Mouse (Mus musculus) urinary bladder, adult 18-20 months (tissue): ENCODE results near the gene Fmnl1.

ENCODE experiments used
- DNase-seq, 2 experiments: peaks; one replicate each; pipeline ENCODE4 v3.0.0; 2022; ENCODE audit warnings: low spot score in 2 of 2, mixed read lengths in 2 of 2

Gene Fmnl1

DNA sequence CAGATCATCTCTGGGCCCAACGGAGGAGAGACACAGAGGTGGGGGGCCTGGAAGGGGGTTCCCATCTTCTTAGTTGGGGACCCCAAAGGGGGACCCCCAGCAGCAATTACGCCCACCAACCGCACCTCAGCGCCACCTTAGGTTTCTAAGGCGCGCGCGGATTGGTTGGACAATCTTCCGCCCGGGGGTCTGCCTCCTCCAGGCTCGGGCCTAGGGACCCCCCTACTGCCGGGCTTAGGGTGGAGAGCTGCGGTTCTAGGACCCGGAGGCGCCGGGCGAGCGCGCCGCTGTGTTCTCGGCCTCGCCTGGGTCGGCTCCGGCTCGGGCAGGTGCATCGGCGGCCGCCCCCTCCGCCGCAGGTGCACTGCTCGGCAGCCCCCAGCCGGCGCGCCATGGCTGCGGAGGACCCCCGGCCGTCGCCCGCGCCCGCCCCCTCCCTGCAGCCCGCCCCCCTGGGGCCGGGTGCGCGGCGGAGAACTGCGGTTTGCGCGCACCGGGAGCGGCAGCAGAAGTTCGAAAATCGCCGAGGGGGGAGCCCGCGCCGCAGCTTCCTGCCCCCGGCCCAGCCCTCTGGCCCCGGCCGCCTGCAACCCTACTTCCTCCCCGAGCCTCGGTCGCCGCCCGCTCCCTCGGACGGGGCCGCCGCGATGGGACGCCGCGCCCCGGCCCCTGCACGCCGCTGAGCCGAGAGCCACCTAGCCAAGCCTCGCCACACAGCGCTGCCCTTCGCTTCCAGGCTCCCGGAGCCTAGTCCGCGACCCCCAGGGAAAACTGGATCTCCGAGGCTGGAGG lies at the start of gene Fmnl1:
Fmnl1 (plus strand) TSS at position 614 of the 792 bp plus-strand sequence.
- no peak for DNase-seq

DNA sequence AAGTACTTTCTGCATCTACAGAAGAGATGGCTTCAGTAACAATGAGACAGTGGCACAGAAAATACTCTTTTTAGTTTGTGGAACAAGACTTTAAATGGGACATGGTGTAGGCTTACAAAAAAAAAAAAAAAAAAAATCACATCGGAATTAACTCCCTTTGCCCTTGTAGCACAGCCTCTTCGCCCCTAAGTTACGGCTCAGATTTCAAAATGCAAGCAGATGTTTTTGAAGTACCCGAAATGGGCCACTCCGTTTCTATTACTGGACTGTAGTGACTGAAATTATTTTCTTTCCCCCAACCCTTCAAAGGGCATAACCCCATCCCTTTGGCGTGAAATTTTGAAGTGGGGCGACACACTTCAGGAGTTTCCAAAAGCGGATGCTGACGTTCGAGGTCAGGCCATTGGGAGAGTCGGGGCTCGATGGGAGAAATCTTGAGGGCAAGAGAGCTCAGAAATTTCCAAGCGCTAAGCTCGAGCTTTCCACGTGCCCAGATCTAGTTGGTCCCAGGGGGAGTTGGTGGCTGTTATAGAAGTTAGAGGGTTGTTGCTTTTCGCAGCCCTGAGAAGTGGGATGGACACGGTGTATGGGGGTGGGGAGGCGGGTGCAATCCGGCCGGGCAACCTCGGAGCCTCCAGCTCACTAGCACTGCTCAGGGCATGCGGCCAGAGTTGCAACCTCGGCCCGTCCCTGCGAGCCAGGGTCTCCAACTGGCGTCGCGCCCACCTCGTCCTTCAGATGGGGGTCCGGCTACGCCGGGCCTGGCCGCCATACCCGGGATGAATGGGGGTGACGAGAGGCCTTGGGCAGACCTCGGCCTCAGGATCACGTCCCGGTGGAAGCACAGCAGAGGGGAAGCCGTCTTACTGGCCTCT lies 39.0 kb upstream of the Fmnl1 start, which contains the start of gene Hexim2:
Hexim2 (plus strand) TSS at position 729 of the 875 bp plus-strand sequence.
- DNase-seq = peak; percentile 45 to 72

DNA sequence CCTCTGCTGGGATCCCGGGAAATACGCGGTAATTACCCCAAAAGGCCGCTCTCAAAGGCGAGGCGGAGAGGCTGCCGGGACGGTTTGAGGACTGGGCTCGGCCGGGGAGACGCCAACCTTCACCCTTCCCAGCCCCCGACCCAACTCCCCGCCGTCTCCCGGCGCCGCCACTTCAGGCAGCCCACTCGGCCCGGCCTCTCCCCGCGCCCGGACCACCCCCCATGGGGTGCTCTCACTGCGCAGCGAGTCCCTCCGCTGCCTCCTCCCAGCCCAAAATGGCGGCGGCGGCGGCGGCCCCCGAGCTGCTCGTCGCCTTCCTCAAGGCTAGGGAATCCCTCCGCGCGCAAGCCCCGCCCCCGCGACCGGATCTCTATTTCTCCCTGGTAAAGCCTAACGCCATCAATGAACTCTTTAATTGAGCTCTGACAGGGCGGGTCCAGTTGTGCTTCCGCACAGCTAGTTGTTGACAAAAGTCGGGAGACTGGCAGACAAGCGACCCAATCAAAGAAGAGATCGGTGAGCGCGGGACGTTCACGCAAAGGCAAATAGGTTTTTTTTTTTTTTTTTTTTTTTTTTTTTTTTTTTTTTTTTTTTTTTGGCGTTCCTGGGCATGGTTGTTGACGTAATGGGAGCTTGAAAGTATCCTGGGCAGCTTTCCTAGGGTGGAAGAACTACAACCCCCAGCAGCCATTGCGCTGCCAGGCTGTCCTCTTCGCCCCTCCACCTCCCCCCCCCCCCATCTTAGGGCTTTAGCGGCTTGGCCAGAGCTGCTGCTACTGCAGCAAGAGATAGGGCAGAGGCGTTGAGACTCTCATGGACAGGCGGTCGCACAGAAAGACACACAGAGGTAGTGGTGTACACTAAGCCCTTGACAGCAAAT lies 38.1 kb upstream of the Fmnl1 start:
- DNase-seq = peak; percentile 99 to 100

DNA sequence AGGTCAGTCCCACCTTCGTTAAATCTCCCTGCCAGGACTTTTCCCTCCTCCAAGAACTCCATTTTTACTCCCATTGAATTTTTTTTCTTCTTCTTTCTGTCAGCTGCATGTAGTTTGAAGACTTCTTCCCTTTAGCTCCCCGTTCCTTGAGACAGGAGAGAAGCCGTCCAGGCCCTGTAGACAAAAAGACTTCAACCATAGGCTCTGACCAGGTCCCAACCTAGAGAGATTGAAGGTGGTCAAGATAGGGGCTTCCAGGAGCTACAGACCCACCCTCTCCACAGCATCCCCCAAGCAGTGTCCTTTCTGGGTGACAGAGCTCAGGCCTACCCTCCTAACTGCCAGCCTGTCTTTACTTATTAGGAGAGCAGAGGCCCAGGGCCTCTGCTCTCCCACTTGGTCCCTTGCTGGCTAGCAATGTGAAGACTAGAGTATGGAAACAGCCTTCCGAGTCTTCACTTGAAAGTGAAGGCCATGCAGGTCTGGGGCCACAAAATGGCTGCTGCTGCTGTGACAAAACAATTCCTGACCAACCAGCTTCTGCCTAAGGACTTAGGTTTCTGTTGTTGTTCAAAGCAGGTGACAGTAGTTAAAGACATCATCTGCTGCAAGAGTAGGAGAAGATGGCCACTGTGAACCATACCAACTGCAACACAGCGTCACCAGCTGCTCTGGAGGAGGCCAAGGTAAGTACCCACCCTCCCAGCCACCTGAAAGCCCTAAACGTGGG lies 37.3 kb upstream of the Fmnl1 start:
- no peak for DNase-seq

DNA sequence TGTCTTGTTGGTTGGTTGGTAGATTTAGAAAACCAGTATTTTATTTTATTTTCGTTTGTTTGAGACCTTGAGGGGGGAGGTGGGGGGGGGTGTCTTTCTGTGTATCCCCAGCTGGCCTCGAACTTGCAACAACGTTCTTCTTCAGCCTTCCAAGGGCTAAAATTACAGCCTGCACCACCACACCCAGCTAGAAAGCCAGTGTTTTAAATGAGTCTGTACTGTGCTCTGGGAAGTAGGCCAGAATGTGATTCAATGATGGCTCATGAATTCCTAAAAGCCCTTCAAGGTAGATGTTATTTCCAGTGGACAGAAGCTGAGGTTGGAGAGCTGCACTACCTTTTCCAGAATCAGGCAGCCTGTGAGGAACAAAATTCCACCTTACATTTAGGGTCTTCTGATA lies 36.7 kb upstream of the Fmnl1 start:
- DNase-seq = no peak

DNA sequence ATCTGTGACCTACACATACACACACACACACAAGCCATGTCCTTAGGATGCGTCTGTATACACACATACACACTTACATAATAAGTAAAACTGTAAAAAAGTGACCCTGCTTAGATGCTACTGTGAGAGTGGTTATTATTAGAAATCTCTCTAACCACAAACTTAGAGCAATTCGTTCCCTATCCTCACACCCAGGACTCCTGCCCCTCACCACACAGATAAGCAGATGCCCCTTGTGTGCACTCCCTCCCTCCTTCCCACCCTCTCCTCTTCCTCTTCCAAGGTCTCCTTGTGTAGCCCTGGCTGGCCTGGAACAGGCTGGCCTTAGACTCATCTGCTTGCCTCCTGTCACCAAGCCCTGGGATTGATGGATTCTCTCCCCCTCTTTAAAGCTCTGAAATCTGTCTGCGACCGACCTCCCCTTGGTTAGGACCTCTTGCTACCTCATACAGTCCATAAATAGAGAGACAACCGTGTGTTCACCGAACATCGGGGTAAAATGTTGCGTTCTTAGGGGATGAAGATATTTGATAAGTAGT lies 34.8 kb upstream of the Fmnl1 start:
- no peak for DNase-seq

DNA sequence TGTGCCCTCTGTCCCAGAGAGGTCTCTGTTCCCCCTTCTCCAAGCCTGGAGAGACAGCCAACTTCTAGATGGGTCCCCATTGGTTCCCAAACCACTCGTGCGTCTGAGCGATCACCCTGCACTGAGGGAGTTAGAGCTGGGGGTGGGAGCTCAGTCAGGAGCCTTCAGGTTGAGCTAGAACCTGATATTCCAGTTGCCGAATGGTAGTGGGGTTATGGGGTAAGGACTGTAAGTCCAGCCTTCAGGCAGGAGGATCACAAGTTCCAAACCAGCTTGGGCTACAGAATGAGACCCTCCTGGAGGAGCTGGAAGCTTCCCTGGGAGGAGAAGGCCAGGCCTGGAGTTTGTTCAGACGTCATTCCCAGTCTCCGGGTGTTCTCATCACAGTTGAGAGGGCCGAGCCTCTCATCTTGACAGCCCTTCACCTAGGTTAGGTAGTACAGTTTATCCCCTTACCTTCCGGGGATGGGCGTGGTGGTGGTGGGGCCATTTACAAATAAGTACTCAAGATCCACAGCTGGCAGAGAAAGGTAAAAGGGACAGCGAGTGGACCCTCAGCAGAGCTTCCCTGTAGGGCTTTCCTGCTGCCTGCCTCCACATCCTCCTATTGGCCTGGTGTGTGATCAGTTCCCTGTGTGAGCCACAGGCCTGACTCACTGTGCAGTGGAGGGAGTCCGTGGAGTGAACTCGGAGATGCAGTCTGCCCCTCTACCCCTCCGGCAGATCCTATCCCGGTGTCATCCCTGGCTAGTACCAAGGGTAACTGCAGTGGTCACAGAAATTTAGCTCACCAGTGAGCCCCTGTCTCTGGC lies 30.8 kb upstream of the Fmnl1 start:
- DNase-seq = no peak

DNA sequence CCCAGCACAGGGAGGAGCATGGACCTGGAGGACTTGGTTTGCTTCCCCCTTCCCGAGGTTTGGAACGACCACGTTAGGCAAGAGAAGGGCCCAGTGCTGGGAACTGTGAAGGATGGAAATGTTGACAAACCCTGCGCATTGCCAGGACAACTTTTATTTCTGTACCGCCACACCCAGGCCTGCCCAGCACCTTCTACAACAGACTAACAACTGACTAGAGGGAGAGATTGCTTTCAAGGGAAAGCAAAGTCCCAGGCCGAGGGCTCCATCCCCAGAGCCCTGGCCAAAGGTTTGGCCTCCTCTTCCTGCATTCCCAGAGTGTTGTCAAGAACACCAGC lies 30.2 kb upstream of the Fmnl1 start:
- peak in 1 of 2 experiments; percentile 14 for DNase-seq

DNA sequence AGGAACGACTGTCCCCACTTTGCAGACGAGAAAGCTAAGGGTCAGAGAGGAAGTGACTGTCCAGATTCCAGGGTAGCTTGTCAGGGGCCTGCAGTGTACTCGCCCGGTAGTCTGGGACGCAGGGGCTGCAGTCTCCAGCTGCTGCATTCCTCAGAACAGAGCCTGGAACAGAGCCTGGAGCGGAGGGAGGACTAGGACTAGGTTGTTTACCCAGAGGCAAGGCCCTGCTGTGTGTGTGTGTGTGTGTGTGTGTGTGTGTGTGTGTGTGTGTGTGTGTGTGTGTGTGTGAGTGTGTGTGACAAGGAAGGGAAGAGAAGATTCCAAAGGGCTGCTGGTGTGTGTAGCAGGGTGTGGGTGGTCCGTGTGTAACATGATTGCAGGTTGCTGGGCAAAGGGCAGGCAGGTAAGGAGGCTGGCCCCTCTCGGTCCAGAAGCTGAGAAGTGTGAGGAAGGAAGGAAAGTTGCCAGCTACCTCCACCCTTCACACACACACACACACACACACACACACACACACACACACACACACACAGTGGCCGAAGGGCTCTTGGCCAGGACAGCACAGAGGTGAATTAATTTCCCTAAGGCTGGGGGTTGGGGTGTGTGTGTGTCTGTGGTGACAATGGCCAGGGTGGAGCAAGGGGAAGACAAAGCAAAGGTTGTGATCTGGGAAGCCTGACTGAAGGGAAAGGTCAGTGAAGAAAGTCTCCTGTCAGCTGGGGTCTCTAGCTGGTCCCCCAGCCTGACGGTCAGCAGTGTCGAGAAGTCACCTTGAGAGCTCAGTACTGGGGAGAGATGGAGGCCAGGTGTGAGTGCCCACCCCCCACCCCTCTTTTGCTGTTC lies 29.6 kb upstream of the Fmnl1 start:
- peak; percentile 49 to 66 for DNase-seq

DNA sequence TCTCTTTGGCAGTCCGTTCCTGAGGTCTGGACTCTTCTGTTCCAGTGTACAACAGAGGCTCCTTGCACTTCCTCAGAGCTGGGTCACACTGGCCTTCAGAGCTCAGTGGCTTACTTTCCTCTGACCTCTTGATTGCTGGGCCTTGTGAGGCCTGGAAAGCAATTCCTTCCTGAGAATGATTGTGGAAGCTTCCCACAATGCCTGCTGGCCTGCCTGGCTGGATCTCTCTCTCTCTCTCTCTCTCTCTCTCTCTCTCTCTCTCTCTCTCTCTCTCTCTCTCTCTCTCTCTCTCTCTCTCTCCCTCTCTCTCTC lies 29.0 kb upstream of the Fmnl1 start:
- no peak for DNase-seq

DNA sequence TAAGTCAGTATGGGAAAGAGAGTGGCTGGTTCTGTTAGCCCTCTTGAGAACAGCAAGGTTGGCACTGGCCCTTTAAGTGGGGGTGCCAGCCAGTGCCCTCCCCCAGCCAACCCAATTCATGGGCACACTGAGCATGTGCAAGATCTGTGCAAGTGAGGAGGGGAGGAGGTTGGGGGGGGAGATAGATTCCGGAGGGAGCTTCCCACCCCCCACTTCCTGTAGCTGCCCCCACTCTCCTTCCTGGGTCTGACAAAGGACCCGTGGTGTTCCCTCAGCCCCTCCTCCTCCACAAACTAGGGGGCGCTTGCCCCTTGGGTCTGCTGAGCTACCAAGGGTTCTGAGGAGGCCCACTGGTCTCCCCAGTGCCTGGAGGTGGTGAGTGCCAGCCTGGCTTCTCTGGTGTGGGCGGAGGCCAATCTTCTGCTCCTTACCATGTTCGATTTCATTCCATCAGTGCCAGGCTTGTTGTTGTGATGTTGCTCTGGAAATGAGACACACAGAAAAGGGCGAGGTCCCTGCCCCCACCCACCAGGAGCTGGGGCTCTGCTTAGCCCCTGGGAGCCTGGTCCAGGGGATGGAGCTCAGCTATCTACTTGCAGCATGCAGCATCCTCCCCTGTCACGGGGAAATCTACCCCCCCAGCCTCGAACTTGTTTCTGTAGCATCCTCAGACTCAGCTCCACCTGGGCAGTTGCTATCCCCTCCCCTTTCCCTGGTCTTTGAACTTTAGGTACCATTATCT lies 28.3 kb upstream of the Fmnl1 start:
- DNase-seq = peak; percentile 12 to 41

DNA sequence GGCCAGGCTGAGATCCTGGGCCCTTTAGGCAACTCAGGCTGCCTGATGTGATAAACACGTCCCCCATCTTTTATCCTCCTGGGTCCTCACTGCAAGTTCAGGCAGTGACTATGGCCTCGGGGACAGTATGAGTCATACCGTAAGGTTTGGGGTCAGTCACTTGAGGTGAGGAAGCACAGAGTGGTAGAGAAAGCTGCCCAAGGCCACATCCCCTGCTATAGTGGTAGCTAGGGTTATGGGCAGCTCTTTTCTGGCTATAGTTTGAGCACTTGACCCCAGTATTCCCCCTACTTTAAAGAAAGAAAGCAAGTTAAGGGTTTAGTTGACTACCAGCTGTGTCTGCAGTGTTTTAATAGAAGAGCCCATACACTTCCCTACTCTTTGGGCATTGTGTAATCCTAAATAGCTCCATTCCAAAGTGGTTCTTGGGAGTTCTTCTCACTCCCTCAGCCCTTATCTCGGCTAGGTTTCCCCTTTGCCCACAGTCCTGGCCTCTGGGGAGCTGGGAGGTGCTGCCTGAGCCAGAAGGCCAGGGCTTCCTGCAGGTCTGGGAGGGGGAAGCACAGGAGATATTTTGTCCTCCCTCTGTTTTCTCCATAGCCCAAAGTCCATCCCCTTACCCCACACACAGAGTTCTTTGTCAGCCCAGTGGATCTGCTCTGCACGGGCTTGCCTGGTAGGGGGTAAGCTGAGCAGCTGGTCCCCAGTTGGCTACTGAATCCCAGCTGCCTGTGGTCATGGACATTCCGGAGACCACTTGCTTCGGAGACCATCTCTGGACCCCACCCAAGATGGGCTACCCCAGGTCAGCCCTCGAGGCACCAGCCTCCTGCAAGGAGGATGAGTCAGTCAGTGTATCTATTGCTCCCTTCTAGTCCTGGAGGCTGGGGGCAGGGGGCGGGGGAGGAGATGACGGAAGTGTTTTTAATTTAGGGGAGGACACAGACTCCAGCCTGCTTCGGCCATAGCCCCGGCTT lies 26.3 kb upstream of the Fmnl1 start:
- peak in 1 of 2 experiments; percentile 12 for DNase-seq

DNA sequence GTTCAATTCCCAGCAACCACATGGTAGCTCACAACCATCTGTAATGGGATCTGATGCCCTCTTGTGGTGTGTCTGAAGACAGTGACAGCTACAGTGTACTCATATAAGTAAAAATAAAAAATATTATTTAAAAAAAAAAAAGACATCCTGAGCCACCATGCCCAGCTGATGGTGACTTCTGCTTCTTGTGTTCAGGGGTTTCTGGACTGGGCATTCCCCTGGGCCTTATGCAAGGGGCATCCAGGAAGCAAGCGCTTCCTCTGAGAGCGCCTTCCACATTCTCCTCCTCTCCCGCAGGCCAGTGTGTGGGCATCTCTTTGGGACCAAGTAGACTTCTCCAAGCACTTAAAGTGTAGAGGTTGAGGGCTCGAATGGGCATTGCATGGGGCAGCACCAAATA lies 24.5 kb upstream of the Fmnl1 start:
- DNase-seq = no peak

DNA sequence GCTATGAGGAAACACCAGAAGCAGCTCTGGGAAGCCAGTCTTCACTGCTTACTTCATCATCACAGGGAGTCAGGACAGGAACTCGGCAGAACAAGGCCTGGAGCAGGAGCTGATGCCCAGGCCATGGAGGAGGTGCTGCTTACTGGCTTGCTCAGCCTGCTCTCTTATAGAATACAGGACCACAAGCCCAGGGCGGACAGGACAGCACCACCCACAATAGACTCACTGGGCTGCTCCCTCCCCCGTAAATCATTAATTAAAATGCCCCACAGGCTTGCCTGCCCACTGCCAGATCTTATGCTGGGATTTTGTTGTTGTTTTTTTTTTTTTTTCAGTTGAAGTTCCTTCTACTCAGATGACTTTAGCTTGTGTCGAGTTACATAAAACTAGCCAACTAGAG lies 23.1 kb upstream of the Fmnl1 start:
- no peak for DNase-seq

DNA sequence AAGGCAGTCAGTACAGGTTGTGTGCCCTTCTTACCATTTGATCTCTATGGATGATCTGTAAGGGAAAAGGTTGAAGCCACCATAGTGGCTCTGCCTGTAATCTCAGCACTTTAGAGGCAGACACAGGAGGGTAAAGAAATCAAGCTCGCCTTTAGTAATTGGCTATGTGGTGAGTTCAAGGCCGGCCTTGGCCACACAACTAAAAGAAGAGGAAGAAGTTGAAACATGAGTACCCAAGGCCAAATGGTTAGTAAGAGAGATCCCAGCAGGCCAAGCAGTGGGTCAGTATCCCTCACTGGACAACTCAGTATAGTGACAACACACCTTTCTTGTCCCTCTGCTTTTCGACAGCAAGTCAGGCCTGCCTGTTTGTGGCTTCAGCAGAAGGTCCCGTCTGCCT lies 21.1 kb upstream of the Fmnl1 start:
- no peak for DNase-seq

DNA sequence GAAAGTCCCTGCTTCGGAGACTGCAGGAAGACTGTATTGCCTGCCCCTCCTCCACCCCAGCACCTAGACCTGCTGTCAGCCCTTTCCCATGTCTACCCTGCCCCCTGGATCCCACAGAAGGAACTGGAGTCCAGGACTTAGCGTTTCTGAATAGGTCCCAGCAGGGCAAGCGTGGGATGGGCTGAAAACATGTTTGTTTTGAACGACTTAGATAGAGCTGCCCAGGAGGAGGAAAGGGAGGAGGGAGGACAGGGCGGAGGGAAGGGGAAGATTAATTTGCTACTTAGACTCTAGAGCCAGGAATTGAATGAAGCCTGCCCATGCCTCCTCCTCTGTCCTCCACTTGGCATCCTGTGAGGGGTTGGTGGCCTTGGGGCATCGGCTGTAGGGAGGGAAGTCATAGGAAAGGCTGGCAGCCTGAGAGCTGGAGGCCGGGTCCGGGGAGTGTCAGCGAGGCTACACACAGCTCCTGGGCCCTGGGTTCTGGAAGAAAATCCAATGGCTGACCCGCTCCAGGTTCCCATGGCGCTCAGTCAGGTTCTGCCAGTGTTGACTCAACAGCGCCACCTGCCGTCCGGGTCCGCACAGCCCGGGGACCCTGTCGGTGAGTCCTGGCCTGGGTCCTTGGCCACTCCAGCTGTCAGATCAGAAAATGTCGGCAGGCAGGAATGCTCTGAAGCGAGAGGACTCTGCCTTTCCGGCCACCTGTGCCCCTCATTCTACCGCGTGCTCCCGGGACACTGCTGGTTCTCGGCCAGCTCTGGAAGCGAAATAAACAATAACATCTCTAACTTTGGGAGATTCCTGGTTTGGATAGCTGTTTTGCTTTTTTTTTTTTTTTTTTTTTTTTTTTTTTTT lies 12.1 kb upstream of the Fmnl1 start:
- peak; percentile 91 to 97 for DNase-seq
